20 mouse cellular contexts compared by ENCODE assay signal in the genomic region with DNA sequence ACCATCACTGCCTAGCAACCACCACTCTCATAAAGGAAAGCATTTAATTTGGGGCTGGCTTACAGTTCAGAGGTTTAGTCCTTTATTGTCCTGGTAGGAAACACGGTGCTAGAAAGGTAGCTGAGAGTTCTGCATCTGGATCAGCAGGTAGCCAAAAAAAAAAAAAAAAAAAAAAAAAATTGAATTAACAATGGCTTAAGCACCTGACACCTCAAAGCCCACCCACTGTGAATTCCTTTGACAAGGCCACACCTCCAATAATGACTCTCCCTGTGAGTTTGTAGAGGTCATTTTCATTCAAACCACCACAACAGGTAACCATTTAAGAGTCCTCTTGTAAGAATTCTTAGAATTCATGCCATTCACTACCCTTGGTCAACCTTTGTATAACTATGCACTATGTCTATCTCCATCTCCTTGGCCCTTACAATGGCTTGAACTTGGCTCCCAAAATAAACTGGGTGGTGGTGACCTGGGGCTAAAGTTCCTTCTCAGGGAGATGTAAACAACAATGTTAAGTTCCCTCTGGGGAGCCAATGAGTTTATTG.
"Had no signal": no experiment of that assay in that cellular context is flagged by ENCODE, and none has a peak within 500 bp of the region (broad histone marks: within the 10 kb centered on the region; RNA-seq: fewer than 3 reads in every experiment).

No protein-coding gene starts in this region.

- DNase-seq: liver, postnatal 0 days; lung, adult 2 months; lung, postnatal 14 days; lung, postnatal 36 days; retina, postnatal 1 day; right cerebral cortex, adult 18-20 months; right cerebral cortex, postnatal 25 days; thymus, adult 2 months; thymus, postnatal 25 days; thymus, postnatal 4 days had no signal

- H3K9me3 ChIP-seq: liver, embryonic 15.5 days; lung, embryonic 15.5 days; megakaryocyte, embryonic 14.5 days; midbrain, embryonic 12.5 days; midbrain, embryonic 15.5 days; neural tube, embryonic 12.5 days; stomach, embryonic 15.5 days had no signal

- H3K4me2 ChIP-seq: liver, embryonic 15.5 days; lung, embryonic 15.5 days; midbrain, embryonic 12.5 days; midbrain, embryonic 15.5 days; neural tube, embryonic 12.5 days; stomach, embryonic 15.5 days had no signal

- H3K27me3 ChIP-seq: liver, embryonic 15.5 days; lung, embryonic 15.5 days; megakaryocyte, embryonic 14.5 days; midbrain, embryonic 12.5 days; midbrain, embryonic 15.5 days; neural tube, embryonic 12.5 days; stomach, embryonic 15.5 days had no signal

- H3K4me3 ChIP-seq: liver, embryonic 15.5 days; lung, embryonic 15.5 days; megakaryocyte, embryonic 14.5 days; midbrain, embryonic 12.5 days; midbrain, embryonic 15.5 days; neural tube, embryonic 12.5 days; stomach, embryonic 15.5 days had no signal

- ATAC-seq: liver, postnatal 0 days; lung, postnatal 0 days; midbrain, embryonic 15.5 days had no signal

- H3K27ac ChIP-seq: liver, embryonic 15.5 days; lung, embryonic 15.5 days; macrophage; midbrain, embryonic 12.5 days; midbrain, embryonic 15.5 days; neural tube, embryonic 12.5 days; stomach, embryonic 15.5 days; stomach, postnatal 0 days had no signal

- H3K9ac ChIP-seq: liver, embryonic 15.5 days; liver, postnatal 0 days; lung, embryonic 15.5 days; midbrain, embryonic 12.5 days; midbrain, embryonic 15.5 days; neural tube, embryonic 12.5 days; stomach, embryonic 15.5 days had no signal
